Mouse (Mus musculus): ENCODE results near the gene Srxn1.

The Srxn1 gene

GRCm38 (mm10) chr2:152119228-152119865, 14.0 kb downstream of the Srxn1 start:
- DNase-seq (ENCODE audit: low spot score in 2 of 2) = no peak

GRCm38 (mm10) chr2:152122896-152123295, 17.6 kb downstream of the Srxn1 start:
- no peak for DNase-seq (ENCODE audit: low spot score in 2 of 2)

GRCm38 (mm10) chr2:152128597-152128996, 23.3 kb downstream of the Srxn1 start:
- no peak for DNase-seq (ENCODE audit: low spot score in 2 of 2)

- DNase-seq (ENCODE audit: low spot score in 2 of 2) = no peak
These were observed 24.5 kb downstream of the Srxn1 start for GRCm38 (mm10) chr2:152129778-152130177.

- DNase-seq (ENCODE audit: low spot score in 2 of 2) = no peak
These were observed 26.7 kb downstream of the Srxn1 start for GRCm38 (mm10) chr2:152132016-152132415.

GRCm38 (mm10) chr2:152132691-152133090, 27.4 kb downstream of the Srxn1 start:
- DNase-seq (ENCODE audit: low spot score in 2 of 2) = no peak

- no peak for DNase-seq (ENCODE audit: low spot score in 2 of 2)
These were observed 34.1 kb downstream of the Srxn1 start for GRCm38 (mm10) chr2:152139191-152139987.

- DNase-seq (ENCODE audit: low spot score in 2 of 2) = no peak
These were observed 35.6 kb downstream of the Srxn1 start for GRCm38 (mm10) chr2:152140941-152141340.

- DNase-seq (ENCODE audit: low spot score in 2 of 2) = no peak
These were observed 36.2 kb downstream of the Srxn1 start for GRCm38 (mm10) chr2:152141491-152141890.

- peak; percentile 44 to 76 for DNase-seq (ENCODE audit: low spot score in 2 of 2)
These were observed 36.7 kb downstream of the Srxn1 start for GRCm38 (mm10) chr2:152142046-152142445.

GRCm38 (mm10) chr2:152142571-152142970, 37.3 kb downstream of the Srxn1 start:
- no peak for DNase-seq (ENCODE audit: low spot score in 2 of 2)

GRCm38 (mm10) chr2:152143279-152144157, 38.2 kb downstream of the Srxn1 start, which contains the start of gene Tcf15:
Gene Tcf15 (plus strand): TSS chr2:152143561.
- peak; percentile 82 to 88 for DNase-seq (ENCODE audit: low spot score in 2 of 2)

GRCm38 (mm10) chr2:152144158-152144450, 38.8 kb downstream of the Srxn1 start:
- DNase-seq (ENCODE audit: low spot score in 2 of 2) = no peak

- no peak for DNase-seq (ENCODE audit: low spot score in 2 of 2)
These were observed 39.2 kb downstream of the Srxn1 start for GRCm38 (mm10) chr2:152144501-152144900.

GRCm38 (mm10) chr2:152145711-152146110, 40.4 kb downstream of the Srxn1 start:
- no peak for DNase-seq (ENCODE audit: low spot score in 2 of 2)

GRCm38 (mm10) chr2:152147079-152147478, 41.8 kb downstream of the Srxn1 start:
- no peak for DNase-seq (ENCODE audit: low spot score in 2 of 2)

- DNase-seq (ENCODE audit: low spot score in 2 of 2) = no peak
These were observed 43.4 kb downstream of the Srxn1 start for GRCm38 (mm10) chr2:152148675-152149074.

GRCm38 (mm10) chr2:152149891-152150290, 44.6 kb downstream of the Srxn1 start:
- no peak for DNase-seq (ENCODE audit: low spot score in 2 of 2)

- DNase-seq (ENCODE audit: low spot score in 2 of 2) = peak; percentile 78 to 91
These were observed 45.1 kb downstream of the Srxn1 start for GRCm38 (mm10) chr2:152150373-152150772.

GRCm38 (mm10) chr2:152153361-152153760, 48.0 kb downstream of the Srxn1 start:
- DNase-seq (ENCODE audit: low spot score in 2 of 2) = no peak

- peak; percentile 77 to 78 for DNase-seq (ENCODE audit: low spot score in 2 of 2)
These were observed 50.3 kb downstream of the Srxn1 start for GRCm38 (mm10) chr2:152155414-152156208.

All from heart, adult 9 months (tissue).